Mouse (Mus musculus) retina, postnatal 7 days (tissue): ENCODE results near the gene Thbs3.

Source experiments
- DNase-seq: peaks from one replicate; pipeline ENCODE4 v3.0.0-alpha.2; 2012; ENCODE audit warnings: low read depth, low spot score

Thbs3 gene

DNA sequence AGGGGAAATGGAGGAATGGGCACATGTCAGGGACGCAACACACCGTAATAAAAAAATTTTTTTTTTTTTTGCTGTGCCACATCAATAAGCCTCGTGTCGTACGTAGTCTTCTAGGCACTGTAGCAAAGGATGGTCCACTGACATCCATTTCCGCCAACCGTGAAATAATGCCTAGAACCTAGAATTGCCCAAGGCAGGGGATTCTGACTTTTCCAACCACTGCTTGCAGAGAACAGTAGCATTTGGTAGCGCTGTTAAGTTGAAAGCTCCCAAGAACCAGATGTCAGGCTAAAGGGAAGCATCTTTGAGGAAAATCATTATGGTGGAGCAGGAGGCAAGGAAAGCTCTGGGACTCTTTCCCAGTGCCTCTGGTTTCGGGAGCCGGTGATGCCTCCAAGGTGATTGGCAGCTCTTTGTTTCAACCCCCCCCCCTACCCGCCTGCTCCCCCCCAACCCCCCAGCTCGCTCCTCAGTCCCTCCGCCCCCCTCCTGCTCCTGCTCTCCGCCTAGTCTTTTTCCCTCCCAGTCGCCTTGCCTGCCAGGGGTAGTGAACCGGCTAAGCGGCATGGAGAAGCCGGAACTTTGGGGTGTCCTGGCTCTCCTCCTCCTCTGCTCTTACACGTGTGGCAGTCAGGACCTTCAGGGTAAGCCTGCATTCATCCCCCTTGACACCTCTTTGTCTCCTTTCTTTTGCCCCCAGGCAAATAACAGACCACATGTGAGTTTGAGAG, at the start of gene Thbs3:
Gene Thbs3 (plus strand): TSS at position 500 of the 731 bp plus-strand sequence.
- no peak for DNase-seq

- DNase-seq = no peak
These were observed 49.6 kb upstream of the Thbs3 start for GRCm38 (mm10) chr3:89165268-89165870.

- no peak for DNase-seq
These were observed 48.0 kb upstream of the Thbs3 start for GRCm38 (mm10) chr3:89166945-89167344.

- DNase-seq = no peak
These were observed 40.1 kb upstream of the Thbs3 start for GRCm38 (mm10) chr3:89174844-89175243.

DNA sequence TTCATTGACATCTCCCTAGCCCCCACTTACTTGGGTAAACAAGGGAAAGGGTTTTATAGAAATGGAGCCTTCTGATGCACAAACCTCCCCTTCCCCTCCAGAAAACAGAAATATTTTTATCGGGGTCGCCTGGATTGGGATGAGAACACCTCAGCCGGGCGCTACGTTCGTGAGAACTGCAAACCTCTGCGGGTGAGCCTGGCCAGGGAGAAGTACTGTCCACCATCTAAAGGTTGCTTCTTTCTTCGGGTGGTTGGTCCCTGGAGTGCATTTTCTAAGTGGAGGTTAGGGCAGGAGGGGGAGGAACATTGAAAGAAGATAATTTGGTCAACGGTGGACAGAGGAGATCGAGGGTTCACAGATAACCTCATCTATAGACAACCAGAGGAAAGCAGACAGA, 39.4 kb upstream of the Thbs3 start:
- DNase-seq = no peak

DNA sequence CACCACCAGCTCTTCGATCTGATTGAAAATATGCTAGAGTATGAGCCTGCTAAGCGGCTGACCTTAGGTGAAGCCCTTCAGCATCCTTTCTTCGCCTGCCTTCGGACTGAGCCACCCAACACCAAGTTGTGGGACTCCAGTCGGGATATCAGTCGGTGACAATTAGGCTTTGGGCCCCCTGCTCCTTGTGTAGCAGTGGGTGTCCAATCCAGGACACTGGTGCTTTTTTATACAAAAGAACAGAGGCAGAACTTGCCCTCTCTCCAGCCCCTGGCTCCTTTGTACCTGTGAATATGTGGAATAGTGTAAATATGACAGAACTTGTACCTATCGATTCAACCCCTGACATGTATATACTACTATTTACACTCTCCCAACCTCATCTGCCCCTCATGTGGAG, 38.6 kb upstream of the Thbs3 start:
- DNase-seq = no peak

DNA sequence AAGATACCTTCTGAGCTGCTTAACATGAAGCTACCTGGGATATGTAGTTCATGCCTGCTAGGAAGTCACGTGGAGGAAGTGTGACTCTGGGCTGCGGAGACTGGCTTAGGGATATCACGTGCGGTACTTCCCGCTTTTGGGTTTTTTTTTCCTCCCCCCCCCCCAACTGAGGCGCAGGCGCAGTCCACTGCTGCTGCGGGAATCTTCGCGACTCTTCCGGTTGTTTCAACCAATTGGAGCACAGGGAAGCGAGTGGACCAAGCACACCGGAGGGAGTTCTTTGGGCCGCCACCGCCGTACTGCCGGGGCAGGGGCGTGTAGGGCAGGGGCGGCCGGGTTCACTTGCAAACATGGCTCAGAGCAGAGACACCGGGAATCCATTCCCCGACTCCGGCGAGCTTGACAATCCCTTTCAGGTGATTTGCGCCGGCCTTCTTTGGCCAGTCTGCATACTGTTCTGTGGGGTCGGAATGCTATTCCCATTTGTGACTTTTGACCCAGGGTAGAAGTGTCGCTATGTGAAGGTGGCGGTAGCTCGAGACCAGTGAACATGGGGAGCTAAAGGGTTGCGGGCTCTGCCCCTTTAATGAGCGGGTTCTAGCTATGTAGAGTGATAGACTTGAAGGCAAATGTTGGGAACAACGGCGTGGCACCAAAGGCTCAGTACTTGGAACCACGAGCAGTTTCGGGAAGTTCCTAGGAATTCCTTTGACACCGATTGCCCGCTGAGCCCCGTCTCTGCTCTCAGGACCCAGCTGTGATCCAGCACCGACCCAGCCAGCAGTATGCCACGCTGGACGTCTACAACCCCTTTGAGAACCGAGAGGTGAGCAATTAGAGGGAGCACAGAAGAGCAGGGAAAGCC, 37.5 kb upstream of the Thbs3 start, which contains the start of gene Scamp3:
Gene Scamp3 (plus strand): TSS at position 232 of the 865 bp plus-strand sequence.
- DNase-seq = peak; percentile 95

DNA sequence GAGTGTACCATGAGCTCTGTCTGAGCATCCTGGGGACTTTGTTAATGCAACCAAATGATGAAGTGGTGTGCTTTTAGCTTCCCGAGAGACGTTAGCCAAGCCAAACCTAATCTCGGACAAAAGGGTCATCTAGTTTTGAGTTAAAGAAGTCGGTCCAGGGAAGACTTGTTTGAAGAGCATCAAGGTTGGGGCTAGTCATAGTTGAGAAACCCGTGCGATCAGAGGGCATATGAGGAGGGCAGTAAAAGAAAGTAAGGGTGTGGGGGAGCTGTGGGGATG, 36.9 kb upstream of the Thbs3 start:
- no peak for DNase-seq

DNA sequence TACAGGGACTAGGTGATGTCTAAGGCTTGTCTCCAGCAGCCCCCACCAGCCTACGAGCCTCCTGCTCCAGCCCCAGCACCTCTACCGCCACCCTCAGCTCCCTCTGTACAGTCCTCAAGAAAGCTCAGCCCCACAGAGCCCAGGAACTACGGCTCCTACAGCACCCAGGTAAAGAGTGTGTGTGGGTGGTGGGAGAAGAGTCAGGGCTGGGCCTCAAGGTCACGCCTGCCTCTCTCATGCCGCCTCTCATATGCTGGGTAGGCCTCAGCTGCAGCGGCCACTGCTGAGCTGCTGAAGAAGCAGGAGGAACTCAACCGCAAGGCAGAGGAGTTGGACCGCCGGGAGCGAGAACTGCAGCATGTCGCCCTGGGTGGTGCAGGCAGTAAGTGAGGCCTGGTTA, 35.9 kb upstream of the Thbs3 start:
- no peak for DNase-seq

DNA sequence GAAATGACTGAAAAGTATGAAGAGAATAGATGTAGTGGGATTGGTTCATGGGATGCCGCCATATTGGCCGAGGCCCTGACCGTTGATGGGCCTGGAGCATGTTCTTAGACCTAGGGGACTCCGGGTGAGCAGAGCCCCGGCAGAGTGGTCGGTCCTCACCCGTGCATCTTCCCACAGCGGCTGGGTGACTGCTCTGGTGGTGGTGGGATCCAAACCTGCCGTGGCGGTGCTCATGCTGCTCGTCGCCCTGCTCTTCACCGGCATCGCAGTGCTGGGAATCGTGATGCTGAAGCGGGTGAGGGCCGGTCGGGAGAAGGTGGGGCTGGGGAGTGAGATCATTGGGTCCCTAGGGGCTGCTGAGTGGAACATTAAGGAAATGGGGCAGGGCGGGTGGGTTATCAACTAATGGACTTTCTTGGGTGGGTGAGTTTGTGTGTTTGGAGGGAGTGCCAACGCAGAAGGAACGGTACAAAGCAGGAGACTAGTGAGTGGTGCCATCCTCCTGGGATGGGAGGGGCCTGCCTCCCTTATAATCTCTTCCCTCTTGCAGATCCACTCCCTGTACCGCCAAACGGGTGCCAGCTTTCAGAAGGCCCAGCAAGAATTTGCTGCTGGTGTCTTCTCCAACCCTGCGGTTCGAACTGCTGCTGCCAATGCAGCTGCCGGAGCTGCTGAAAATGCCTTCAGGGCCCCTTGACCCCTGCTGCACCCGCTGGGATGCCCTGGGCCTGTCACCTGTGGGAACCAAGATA, 33.1 kb upstream of the Thbs3 start:
- no peak for DNase-seq

- no peak for DNase-seq
These were observed 32.4 kb upstream of the Thbs3 start for GRCm38 (mm10) chr3:89182531-89183057.

- DNase-seq = peak; percentile 68
These were observed 31.7 kb upstream of the Thbs3 start, which contains the start of gene Fam189b for GRCm38 (mm10) chr3:89183058-89183958. TSS of gene Fam189b (plus strand) at chr3:89183143.

- no peak for DNase-seq
These were observed 31.0 kb upstream of the Thbs3 start for GRCm38 (mm10) chr3:89183959-89184315.

GRCm38 (mm10) chr3:89187197-89187596, 27.8 kb upstream of the Thbs3 start:
- no peak for DNase-seq

GRCm38 (mm10) chr3:89187690-89188477, 27.1 kb upstream of the Thbs3 start:
- no peak for DNase-seq

GRCm38 (mm10) chr3:89188478-89188875, 26.5 kb upstream of the Thbs3 start:
- no peak for DNase-seq

DNA sequence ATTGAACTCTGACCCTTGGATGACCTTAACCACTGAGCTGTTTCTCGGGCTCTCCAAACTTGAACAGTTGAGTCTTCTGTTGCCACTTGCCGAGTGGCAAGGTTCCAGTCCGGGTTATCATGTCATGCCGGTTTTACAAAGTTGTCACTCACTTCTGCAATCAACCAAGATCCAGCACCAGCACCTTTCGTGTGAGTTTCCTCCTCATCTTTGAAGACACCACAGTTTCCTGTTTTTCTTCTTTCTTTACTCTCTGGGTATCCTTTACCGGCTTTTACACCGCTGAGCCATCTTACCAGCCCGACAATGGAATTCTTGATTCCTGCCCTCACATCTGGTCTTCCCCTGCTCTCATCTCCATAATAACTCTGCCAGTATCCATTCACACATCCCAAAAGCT, 24.5 kb upstream of the Thbs3 start:
- no peak for DNase-seq

DNA sequence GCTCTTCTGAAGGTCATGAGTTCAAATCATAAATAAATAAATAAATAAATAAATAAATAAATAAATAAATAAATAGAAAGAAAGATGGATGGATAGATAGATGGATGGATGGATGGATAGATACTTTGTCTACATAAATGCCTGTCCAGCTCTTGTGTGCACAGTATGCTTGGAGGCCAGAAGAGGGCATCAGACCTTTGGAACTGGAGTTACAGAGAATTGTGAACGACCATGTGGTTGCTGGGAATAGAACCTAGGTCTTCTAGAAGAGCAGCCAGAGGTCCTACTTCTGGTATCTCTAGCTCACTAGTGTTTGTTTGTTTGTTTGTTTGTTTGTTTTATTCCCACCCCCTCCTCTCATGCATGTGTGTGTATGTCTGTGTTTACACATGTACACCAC, 21.6 kb upstream of the Thbs3 start:
- DNase-seq = no peak

GRCm38 (mm10) chr3:89193853-89194252, 21.1 kb upstream of the Thbs3 start:
- DNase-seq = no peak
